Mouse (Mus musculus) spleen, adult 2 months (tissue): ENCODE measurements around the gene Ptprh.

Experiments used
- CTCF ChIP-seq: fragments of 200-500 bp; IDR thresholded peaks from 2 replicates; pipeline ENCODE4 v1.5.1; 2011; ENCODE audit warnings: mild to moderate bottlenecking, inconsistent platforms; ENCODE audit not compliant: insufficient read depth, insufficient read length, insufficient replicate concordance; ENCODE audit errors: extremely low read depth
- POLR2A ChIP-seq: fragments of 200-500 bp; IDR thresholded peaks from 2 replicates; pipeline ENCODE4 v1.6.1; 2011; ENCODE audit warnings: low read depth, low read length, inconsistent platforms

DNA sequence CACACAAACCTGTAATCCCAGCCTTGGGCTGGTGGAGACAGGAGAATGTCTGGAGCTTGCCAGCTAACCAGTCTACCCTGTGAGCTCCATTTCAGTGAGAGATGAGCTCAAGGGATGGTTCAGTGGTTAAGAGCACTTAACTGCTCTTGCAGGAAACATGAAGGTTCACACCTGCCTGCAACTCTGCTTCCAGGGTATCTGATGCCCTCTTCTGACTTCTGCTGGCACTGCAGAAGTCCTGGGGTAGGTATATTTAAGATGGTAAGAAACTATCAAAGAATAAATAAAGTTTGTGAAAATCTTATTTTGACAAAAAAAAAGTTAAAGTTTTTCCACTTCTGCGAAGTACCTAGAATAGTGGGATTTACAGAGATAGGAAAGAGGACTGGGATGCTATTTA, 20.5 kb upstream of the Ptprh start:
- no peak for TF ChIP-seq CTCF
- TF ChIP-seq POLR2A = no peak
